Mouse (Mus musculus): ENCODE results near the gene Flad1. TPM values are rescaled to one million over a fixed set of nuclear protein-coding genes. Genes with fewer than 3 reads are reported as not detected.

Gene Flad1
- total and polyA plus RNA-seq, 2 experiments: 29.0 to 67.3 TPM

DNA sequence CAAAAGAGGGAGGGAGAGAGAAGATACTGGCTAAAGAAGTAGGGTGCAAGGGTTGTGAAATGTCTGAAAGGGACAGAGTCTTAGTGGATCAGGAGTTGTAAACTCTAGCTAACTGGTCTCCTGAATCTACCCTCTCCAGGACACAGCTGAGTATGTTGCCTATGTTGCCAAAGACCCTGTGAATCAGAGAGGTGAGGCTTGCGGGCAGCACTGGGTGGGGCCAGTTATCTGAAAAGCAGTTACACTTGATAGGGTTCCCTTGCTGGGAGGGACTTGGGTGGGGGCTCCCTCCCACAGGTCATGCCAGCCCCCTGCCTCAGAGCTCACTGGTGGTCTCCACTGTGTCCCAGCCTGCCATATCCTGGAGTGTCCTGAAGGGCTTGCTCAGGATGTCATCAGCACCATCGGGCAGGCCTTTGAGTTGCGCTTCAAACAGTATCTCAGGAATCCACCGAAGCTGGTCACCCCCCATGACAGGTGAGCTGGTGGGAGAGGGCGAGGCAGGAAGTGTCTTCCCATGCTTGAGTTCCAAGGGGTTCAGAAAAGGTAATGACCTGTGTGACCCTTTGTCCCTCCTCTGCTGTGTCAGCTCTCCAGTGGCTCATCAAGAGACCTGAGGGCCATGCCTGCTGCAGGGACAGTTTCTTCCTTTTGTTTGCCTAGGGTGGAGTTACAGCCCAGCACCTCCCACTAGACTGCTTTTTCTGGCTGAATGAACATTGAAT is 12.9 kb upstream of the Flad1 start:
- H3K27ac ChIP-seq (replicated peaks; ENCODE audit: insufficient read depth, low read depth, low read length): no peak overlapping the region

DNA sequence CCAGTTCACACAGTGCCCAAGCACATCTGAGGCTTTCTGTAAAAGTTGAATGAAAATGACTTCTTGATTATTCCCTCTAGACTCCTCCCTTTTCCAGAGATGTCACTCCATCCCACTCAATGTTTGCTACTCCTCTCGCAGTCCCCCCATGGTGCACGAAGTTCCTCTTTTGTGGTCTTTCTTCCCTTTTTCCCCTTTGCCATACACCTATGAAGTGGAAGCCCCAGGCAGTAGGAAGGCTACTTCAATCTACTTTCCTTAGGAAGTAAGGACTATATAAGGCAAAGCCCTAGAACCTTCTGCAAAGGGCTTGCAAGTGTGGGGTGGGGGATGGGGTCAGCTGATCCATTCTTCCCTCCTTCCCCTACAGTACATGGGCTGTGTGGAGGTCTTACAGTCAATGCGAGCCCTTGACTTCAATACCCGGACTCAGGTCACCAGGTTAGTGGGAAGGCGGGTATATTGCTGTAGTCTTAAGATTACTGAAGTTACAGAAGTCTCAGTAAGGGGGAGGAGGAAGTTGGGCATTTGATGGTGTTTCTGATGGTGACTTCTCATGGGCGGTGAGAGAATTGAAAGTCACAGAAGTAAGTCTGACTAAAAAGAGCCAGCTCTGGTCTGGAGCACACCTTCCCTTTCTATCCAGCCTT is 11.0 kb upstream of the Flad1 start:
- no peak overlapping the region for H3K4me3 ChIP-seq (ENCODE audit: insufficient read depth, low read depth, low read length)
- H3K27ac ChIP-seq (replicated peaks; ENCODE audit: insufficient read depth, low read depth, low read length): no peak overlapping the region
- peaks cover 9% of the 10 kb centered on the region for H3K4me1 ChIP-seq (ENCODE audit: control insufficient read depth, insufficient read depth, low read length)
- no peak overlapping the region for H3K9ac ChIP-seq (ENCODE audit: low read depth, low read length)
- peaks cover 6% of the 10 kb centered on the region; the same call in 1 of the 2 replicates for H3K79me2 ChIP-seq (ENCODE audit: control insufficient read depth, insufficient read depth, low read length)
- peaks cover 12% of the 10 kb centered on the region for H3K36me3 ChIP-seq (ENCODE audit: control insufficient read depth, insufficient read depth, low read length)
- TF ChIP-seq POLR2A (IDR thresholded peaks at IDR 0.05; ENCODE audit: extremely low read depth, insufficient read depth, low read length) (no peak), CTCF (IDR thresholded peaks at IDR 0.05; ENCODE audit: low read depth, low read length) (no peak)
- no peaks in the 10 kb centered on the region for H3K27me3 ChIP-seq (ENCODE audit: control insufficient read depth, insufficient read depth, low read length)
- DNase-seq (ENCODE audit: extremely low read depth, low read depth, low spot score): no peak
- 87% methylated on average over 6 of the region's 6 CpGs for WGBS

More for the DNA sequence above, 12.9 kb upstream of the Flad1 start:
- Histone ChIP-seq H3K4me1 (ENCODE audit: control insufficient read depth, insufficient read depth, low read length) (peaks cover 9% of the 10 kb centered on the region), H3K27me3 (ENCODE audit: control insufficient read depth, insufficient read depth, low read length) (no peaks in the 10 kb centered on the region), H3K9ac (ENCODE audit: low read depth, low read length) (no peak overlapping the region), H3K36me3 (ENCODE audit: control insufficient read depth, insufficient read depth, low read length) (peaks cover 16% of the 10 kb centered on the region), H3K79me2 (ENCODE audit: control insufficient read depth, insufficient read depth, low read length) (peaks cover 6% of the 10 kb centered on the region; the same call in 1 of the 2 replicates), H3K4me3 (ENCODE audit: insufficient read depth, low read depth, low read length) (no peak overlapping the region)
- TF ChIP-seq POLR2A (IDR thresholded peaks at IDR 0.05; ENCODE audit: extremely low read depth, insufficient read depth, low read length) (no peak), CTCF (IDR thresholded peaks at IDR 0.05; ENCODE audit: low read depth, low read length) (no peak)
- 94% methylated on average over 5 of the region's 5 CpGs for WGBS
- no peak for DNase-seq (ENCODE audit: extremely low read depth, low read depth, low spot score)

DNA sequence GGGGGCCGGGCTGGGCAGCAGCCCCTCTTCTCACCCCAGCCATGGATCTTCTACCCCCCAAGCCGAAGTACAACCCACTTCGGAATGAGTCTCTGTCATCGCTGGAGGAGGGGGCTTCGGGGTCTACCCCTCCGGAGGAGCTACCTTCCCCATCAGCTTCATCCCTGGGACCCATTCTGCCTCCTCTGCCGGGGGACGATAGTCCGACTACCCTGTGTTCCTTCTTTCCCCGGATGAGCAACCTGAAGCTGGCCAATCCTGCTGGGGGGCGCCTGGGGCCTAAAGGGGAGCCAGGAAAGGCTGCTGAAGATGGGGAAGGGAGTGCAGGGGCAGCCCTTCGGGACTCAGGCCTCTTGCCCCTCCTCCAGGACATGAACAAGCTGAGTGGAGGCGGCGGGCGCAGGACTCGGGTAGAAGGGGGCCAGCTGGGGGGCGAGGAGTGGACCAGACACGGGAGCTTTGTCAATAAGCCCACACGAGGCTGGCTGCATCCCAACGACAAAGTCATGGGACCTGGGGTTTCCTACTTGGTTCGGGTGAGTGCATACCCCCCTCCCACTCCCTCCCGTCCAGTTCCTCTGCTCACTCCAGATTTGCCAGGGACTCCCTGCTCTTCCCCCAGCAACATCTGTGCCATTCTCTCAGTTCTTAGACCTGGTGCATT is 10.3 kb upstream of the Flad1 start:
- Histone ChIP-seq H3K79me2 (ENCODE audit: control insufficient read depth, insufficient read depth, low read length) (peaks cover 6% of the 10 kb centered on the region; the same call in 1 of the 2 replicates), H3K27me3 (ENCODE audit: control insufficient read depth, insufficient read depth, low read length) (no peaks in the 10 kb centered on the region), H3K9ac (ENCODE audit: low read depth, low read length) (peak overlapping the region; percentile 24; the same call in 1 of the 2 replicates), H3K4me3 (ENCODE audit: insufficient read depth, low read depth, low read length) (peak overlapping the region; percentile 37; the same call in 1 of the 2 replicates), H3K27ac (replicated peaks; ENCODE audit: insufficient read depth, low read depth, low read length) (no peak overlapping the region; the same call in 1 of the 2 replicates), H3K4me1 (ENCODE audit: control insufficient read depth, insufficient read depth, low read length) (peaks cover 11% of the 10 kb centered on the region), H3K36me3 (ENCODE audit: control insufficient read depth, insufficient read depth, low read length) (peaks cover 10% of the 10 kb centered on the region; the same call in 1 of the 2 replicates)
- 30% methylated on average over 22 of the region's 22 CpGs for WGBS
- DNase-seq (ENCODE audit: extremely low read depth, low read depth, low spot score): no peak
- TF ChIP-seq CTCF (IDR thresholded peaks at IDR 0.05; ENCODE audit: low read depth, low read length): no peak
- TF ChIP-seq POLR2A (IDR thresholded peaks at IDR 0.05; ENCODE audit: extremely low read depth, insufficient read depth, low read length): no peak

DNA sequence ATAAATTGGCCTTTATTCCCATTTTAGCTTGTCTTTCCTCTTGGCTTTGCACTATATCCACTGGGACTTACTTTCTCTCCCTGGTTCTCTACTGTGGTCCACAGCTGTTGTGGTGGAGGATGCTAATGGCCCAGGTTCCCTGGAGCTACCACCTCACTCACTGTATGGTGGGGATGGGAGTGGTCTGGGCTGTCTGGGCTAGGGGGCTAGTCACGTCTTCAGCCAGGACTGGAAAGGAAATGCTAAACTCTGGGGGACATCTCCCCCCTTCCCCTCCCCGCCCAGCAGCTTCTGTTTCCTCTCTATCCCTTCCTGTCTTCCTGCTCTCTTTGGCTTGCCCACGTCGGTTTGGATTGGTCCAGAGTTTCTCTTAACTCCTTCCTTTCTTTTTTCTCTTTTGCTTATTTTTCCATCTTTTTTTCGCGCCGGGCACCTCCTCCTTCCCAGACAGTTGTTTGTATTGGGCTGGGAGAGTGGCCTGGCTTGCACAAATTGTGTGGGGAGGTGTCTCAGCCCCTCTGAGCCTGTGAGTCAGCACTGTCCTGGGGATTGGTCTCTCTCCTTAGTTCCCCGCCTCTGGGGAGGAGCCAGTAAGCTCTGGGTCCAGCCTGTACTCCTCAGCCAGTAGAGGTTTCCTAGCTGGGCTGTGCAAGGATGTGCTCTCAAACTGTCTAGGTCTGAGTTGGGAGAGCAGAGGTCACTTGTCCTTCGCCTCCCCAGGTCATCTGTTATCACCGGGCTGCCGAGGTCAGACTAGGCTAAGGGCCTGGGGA is 9.5 kb upstream of the Flad1 start:
- H3K36me3 ChIP-seq (ENCODE audit: control insufficient read depth, insufficient read depth, low read length): peaks cover 10% of the 10 kb centered on the region; the same call in 1 of the 2 replicates
- H3K9ac ChIP-seq (ENCODE audit: low read depth, low read length): peak overlapping the region; percentile 51
- TF ChIP-seq CTCF (IDR thresholded peaks at IDR 0.05; ENCODE audit: low read depth, low read length) (no peak), POLR2A (IDR thresholded peaks at IDR 0.05; ENCODE audit: extremely low read depth, insufficient read depth, low read length) (peak; percentile 55; the same call in 1 of the 2 replicates)
- H3K4me1 ChIP-seq (ENCODE audit: control insufficient read depth, insufficient read depth, low read length): peaks cover 11% of the 10 kb centered on the region
- WGBS: 5% methylated on average over 11 of the region's 11 CpGs
- H3K4me3 ChIP-seq (ENCODE audit: insufficient read depth, low read depth, low read length): peak overlapping the region; percentile 37; the same call in 1 of the 2 replicates
- DNase-seq (ENCODE audit: extremely low read depth, low read depth, low spot score): peak; percentile 91
- peaks cover 6% of the 10 kb centered on the region; the same call in 1 of the 2 replicates for H3K79me2 ChIP-seq (ENCODE audit: control insufficient read depth, insufficient read depth, low read length)
- peak overlapping the region; percentile 65 for H3K27ac ChIP-seq (replicated peaks; ENCODE audit: insufficient read depth, low read depth, low read length)
- no peaks in the 10 kb centered on the region for H3K27me3 ChIP-seq (ENCODE audit: control insufficient read depth, insufficient read depth, low read length)

DNA sequence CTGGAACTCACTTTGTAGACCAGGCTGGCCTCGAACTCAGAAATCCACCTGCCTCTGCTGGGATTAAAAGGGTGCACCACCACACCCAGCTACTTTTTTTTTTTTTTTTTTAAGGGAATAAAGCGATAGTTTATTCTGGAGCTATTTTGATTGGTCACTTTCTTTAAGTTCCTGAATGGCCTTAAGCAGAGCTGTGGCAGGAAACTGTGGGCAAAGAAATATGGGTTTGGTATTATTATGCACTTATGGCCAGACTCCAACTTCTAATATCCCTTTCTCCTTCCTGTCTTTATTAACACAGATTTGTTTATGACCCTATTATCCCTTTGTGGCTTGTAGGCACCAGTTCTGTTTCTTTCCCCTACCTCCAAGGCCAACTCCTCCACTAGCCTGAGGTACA is 8.8 kb upstream of the Flad1 start:
- WGBS: 25% methylated on average over 2 of the region's 2 CpGs
- Histone ChIP-seq H3K4me3 (ENCODE audit: insufficient read depth, low read depth, low read length) (no peak overlapping the region), H3K4me1 (ENCODE audit: control insufficient read depth, insufficient read depth, low read length) (peaks cover 11% of the 10 kb centered on the region), H3K9ac (ENCODE audit: low read depth, low read length) (peak overlapping the region; percentile 18; the same call in 1 of the 2 replicates), H3K36me3 (ENCODE audit: control insufficient read depth, insufficient read depth, low read length) (peaks cover 7% of the 10 kb centered on the region; the same call in 1 of the 2 replicates), H3K79me2 (ENCODE audit: control insufficient read depth, insufficient read depth, low read length) (peaks cover 8% of the 10 kb centered on the region; the same call in 1 of the 2 replicates), H3K27me3 (ENCODE audit: control insufficient read depth, insufficient read depth, low read length) (no peaks in the 10 kb centered on the region), H3K27ac (replicated peaks; ENCODE audit: insufficient read depth, low read depth, low read length) (peak overlapping the region; percentile 65)
- no peak for DNase-seq (ENCODE audit: extremely low read depth, low read depth, low spot score)
- no peak for TF ChIP-seq POLR2A (IDR thresholded peaks at IDR 0.05; ENCODE audit: extremely low read depth, insufficient read depth, low read length)
- TF ChIP-seq CTCF (IDR thresholded peaks at IDR 0.05; ENCODE audit: low read depth, low read length): no peak

Data from liver, adult 2 months (tissue).